ENCODE assay signal across 18 mouse cellular contexts in genomic region chr12:3345038-3345437, GRCm38 (mm10).
"Had no signal": no experiment of that assay in that cellular context is flagged by ENCODE, and none has a peak within 500 bp of the region (broad histone marks: within the 10 kb centered on the region; RNA-seq: fewer than 3 reads in every experiment).

No protein-coding gene starts in this region.

- H3K4me3 ChIP-seq: megakaryocyte, embryonic 14.5 days; midbrain, embryonic 13.5 days; midbrain, embryonic 15.5 days; neural tube, embryonic 13.5 days; neural tube, embryonic 15.5 days; stomach, embryonic 15.5 days had no signal

- DNase-seq: lung, adult 18-20 months; lung, embryonic 14.5 days; lung, postnatal 10 days; lung, postnatal 4 days; retina, postnatal 1 day; right cerebral cortex, adult 18-20 months; right cerebral cortex, postnatal 25 days; thymus, adult 2 months; thymus, postnatal 14 days; thymus, postnatal 36 days had no signal

- ATAC-seq: midbrain, embryonic 13.5 days; midbrain, embryonic 15.5 days had no signal

- H3K36me3 ChIP-seq: midbrain, embryonic 13.5 days; midbrain, embryonic 15.5 days; neural tube, embryonic 13.5 days; neural tube, embryonic 15.5 days; stomach, embryonic 15.5 days had no signal

- H3K27ac ChIP-seq: liver, embryonic 14.5 days; midbrain, embryonic 13.5 days; midbrain, embryonic 15.5 days; neural tube, embryonic 13.5 days; neural tube, embryonic 15.5 days; stomach, embryonic 15.5 days; stomach, postnatal 0 days had no signal
